Mouse (Mus musculus): ENCODE measurements around the gene Gstm5.

The Gstm5 gene

DNA sequence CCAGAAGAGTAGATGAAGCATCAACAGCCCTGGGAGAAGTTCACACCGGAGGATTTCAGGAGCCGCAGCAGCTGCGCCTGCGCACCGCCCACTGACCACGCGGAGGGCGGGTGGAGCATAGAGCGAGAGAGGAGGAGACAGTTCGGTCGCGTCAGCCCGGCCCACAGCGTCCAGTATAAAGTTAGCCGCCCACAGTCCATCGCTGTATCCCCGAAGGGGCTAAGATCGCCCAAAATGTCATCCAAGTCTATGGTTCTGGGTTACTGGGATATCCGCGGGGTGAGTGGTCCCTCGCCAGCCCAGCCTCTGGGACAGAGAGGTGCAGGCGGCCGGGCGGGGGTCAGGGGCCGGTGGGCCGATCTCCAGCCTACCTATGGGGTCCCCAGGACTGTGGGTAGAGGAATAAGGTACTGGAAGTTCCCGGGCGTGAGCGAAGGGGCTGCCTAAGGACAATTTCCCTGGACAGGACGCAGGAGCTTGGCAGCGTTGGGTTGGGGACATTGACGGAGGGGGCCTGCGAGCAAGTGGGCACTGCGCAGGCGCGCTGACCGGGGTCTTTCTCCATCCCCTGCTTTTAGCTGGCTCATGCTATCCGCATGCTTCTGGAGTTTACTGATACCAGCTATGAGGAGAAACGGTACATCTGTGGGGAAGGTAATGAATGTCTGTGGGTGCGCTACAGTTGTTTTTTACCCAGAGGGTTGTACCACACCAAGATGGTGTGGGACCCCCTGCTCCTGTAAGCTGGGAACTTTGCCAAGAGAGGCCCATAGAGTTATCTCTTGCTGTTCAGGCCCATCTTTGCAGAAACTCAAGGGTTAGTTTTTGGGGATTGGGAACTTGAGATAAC lies at the start of gene Gstm5:
TSS of gene Gstm5 (plus strand) at position 102 of the 850 bp plus-strand sequence.
- in situ Hi-C loops (cut with MboI, MseI), result no loop called here

DNA sequence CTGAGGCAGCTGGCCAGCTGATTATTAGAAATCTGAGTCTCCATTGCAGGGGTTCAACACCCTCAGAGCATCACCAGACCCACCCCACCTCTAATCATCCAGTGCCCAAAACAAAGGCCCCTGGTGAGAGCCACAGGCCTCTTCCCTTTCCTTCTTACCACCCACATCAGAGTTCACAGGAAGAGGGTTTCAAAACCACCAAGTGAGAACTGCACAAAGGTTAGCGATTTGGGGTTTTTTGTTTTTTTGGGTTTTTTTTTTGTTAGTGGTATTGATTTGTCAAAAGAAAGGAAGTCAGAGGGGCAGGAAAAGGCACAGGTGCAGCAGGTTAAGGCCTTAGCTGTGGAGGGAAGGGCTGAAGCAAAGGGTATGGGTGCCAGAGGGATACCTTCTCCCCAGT lies 49.4 kb upstream of the Gstm5 start:
- in situ Hi-C loops (cut with MboI, MseI), result loop anchor here in 1 of 2 experiments (10.0 kb wide), 1 partner anchor 1549 kb away; no protein-coding TSS in a partner anchor

DNA sequence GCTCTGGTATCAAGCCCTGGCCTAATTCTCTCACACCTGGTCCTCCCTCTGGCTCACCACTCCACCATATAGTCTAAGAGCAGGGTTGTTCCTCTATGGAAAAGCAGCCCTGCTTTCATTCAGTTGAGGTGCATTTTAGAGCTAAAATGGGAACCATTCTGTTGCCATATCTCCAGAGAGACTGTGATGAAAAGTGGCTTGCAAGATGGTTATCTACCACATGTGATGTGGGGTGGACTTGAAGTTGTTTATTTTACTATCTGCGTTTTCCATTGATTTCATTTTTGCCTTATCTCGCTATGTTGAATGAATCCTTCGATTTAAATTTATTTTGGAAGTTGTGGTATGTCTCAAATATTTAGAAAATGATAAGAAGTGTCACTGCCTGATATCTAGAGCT lies 48.8 kb upstream of the Gstm5 start:
- in situ Hi-C loops (cut with MboI, MseI), result loop anchor here in 1 of 2 experiments (10.0 kb wide), 1 partner anchor 1548 kb away; no protein-coding TSS in a partner anchor

DNA sequence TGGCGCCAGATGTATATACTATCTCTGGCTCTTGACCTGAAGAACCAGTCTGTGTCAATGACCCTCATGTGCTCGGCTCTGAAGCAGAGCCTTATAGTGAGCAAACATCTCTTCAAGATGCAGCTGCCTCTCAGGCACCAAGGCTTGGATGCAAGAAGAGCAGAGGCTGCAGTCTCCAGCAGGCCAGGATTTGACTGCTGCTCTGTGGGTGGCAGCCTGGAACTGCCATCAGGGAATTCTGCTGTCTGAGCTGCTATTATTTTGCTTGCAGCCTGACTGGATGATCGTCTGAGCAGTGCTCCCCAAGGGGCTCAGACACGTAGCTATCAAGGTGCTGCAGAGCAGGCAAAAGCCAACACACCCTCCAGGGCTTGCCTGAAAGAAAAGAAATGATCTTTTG lies 47.5 kb upstream of the Gstm5 start:
- in situ Hi-C loops (cut with MboI, MseI), result loop anchor here in 1 of 2 experiments (10.0 kb wide), 1 partner anchor 1547 kb away; no protein-coding TSS in a partner anchor

DNA sequence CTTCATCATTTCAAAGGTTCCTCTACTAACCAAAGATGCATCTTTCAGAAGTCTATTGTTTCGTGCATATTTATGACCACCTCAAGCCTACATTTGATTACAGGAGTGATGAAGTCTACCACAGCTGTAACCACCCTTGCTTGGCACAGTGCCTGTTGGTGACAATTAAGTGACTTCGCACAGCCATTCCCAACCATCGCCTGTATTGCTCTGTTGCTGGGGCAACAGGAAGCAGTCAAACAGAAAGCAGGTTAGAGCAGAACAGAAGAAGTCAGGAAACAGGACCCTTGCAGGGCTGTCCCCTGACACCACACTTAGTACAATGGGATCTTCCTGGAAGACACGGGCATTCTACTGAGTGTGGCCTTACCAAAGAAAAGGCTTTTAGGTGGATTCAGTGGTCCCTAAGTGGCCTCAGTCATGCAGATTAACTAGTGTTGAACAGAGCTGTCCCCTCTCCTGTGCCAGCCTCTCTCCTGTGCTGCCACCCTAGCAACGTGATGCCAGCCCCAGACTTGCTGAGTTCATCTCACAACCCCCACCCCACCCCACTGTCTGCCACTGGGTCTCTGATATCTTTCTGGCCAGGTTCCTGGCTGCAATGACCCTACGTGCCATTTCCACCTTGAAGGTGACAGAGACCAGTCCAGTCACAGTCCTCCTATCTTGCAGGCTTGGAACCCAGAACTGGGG lies 46.5 kb upstream of the Gstm5 start:
- in situ Hi-C loops (cut with MboI, MseI), result loop anchor here in 1 of 2 experiments (10.0 kb wide), 1 partner anchor 1546 kb away; no protein-coding TSS in a partner anchor

DNA sequence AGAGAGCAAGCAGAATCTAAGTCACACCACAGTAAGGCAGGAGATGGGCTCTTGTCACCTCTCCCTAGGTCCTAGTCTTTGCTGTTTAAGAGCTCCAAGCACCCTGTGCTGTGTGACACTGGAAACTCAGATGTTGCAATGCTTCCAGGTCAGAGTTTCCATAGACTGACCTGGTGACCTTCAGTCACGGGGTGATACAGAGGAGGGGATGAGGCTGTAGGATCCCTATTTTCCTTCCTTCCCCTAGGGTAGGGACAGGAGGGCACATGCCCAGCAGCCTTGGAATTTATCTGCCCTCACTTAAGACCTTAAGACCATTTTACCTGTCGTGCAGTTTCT lies 46.0 kb upstream of the Gstm5 start:
- in situ Hi-C loops (cut with MboI, MseI), result loop anchor here in 1 of 2 experiments (10.0 kb wide), 1 partner anchor 1545 kb away; no protein-coding TSS in a partner anchor

DNA sequence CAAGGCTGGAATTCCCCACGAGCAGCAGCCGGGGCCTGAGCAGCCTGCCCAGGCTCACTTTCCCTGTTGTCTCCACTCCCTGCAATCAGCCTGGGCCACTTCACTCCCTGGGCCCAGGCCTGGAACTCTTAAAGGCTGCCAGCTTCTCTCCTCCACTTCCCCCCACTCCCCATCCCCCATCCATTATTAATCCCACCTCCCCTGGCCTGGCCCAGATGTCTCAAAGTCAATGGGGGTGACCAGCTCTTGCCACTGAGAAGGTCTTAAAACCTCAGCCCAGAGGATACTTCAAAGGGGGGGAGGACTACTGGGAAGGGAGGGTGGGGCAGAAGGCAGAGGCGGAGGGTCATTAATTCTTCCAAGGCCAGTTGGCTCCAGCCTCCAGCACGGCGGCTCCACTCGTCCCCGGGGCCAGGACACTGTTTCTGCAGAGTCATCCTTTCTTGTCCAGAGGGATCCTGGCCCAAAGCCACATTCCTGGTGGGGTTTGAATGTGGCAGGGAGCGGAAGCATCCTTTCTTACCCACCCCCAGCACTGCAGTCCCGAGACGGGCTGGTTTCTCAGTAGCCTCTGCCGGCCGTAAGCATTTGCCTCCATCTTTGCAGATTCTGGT lies 45.1 kb upstream of the Gstm5 start:
- in situ Hi-C loops (cut with MboI, MseI), result no loop called here

DNA sequence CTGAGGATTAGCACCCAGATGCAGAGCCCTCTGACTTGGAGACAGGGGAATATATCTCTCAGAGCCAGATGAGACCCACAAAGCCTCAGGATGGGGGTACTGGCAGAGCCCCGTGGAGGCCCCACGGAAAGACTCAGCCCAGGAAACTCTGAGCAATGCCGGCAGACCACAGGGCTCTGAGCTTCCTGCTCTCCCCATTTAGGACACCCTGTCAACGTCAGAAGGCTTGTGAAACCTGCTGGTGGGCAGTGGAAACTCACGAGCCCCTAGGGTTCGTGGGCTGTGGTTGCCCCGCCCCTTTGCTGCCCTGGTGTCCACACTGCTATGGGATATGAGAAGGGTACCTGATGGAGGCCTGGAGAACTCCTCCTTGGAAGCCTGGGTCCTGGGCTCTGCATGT lies 42.8 kb upstream of the Gstm5 start:
- in situ Hi-C loops (cut with MboI, MseI), result no loop called here

DNA sequence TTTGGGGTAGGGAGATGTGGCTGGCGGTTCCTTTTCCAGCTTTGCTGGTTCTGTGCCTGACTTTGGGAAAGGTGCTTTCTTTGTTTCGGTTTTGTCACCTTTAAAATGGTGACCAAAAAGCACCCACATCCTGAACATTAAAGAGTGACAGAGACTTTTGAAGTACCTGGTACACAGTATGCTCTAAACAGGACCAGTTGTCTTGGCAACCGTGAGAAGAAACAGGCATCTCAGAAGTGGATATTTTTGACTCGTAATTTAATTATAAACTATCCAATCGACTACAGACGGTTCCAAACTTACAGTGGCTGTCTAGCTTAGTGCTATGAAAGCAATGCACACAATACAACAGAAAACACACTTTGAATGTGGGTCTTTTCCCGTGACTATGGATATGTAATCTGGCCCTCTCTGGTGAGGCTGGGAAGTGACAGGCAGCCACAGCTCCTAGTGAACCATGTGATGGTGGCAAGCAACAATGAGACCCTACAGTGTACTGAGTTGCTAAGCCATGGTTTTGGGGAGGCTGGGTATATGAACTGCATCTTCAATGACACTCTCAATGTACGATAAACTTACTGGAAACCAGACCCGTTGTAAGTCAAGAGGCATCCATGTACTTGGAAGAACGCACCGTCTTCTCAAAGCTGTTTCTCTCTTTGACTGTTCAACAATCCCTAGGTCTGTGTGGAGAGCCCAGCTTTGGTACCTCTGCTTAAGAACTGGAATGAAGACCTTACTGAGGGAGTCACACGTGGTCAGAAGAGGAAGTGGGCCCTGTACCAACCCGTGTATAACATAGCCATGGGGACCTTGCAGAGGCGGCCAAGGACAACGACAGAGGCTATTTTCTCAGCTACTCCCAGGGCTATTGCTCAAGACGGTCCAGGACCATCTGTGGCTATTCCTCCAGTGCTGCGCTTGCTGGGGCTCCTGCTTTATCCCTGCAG lies 42.1 kb upstream of the Gstm5 start:
- in situ Hi-C loops (cut with MboI, MseI), result no loop called here

DNA sequence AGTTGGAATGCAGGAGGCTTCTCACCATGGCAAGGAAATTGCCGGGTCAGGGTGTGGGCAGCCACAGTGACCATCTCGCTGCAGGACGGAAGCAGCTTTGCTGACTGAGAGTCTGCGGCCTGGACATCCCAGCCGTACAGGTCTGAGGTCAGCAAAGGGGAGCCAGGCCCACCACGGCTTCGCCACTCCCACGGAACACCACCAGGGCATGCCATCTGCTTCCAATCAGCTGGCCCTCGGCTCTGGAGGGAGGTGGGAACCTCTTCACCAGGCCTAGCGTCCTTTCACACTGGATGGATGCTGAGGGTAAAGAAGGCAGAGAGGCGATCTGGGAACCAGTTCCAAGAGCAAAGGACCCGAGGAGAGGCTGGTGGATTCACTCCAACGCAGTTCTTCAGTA lies 40.3 kb upstream of the Gstm5 start:
- in situ Hi-C loops (cut with MboI, MseI), result no loop called here

DNA sequence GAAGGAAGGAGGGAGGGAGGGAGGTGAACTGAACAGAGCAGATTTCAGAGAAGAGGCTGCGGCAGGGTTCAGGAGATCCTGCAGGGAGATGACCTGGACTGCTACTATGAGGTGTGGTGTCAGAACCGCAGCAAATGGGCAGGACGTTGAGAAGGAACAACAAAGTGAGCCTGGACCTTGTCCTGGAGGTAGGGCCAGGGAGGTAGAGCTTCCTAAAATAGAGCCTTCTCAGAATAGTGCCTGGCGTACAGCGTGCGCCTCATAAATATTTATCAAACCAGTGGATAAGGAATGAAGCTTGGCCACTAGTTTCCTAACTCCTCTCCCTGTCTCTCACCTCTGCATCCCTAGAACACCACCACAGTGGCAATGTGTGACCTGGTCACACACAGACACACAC lies 38.0 kb upstream of the Gstm5 start:
- in situ Hi-C loops (cut with MboI, MseI), result no loop called here

DNA sequence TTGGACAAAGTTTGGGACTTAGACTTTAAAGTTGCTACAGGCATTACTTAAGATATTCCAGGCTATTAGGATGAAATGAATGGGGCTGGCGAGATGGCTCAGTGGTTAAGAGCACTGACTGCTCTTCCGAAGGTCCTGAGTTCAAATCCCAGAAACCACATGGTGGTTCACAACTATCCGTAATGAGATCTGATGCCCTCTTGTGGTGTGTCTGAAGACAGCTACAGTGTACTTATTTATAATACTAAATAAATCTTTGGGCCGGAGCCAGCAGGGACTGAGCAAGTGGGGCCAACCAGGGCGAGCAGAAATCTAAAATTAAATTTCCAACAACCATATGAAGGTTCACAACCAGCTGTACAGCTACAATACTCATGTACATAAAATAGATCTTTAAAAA lies 34.1 kb upstream of the Gstm5 start:
- in situ Hi-C loops (cut with MboI, MseI), result loop anchor here (5.0 kb wide), 3 partner anchors 89 to 164 kb away; partner anchors contain the start of gene Ahcyl1 (in 2 of the 2)

DNA sequence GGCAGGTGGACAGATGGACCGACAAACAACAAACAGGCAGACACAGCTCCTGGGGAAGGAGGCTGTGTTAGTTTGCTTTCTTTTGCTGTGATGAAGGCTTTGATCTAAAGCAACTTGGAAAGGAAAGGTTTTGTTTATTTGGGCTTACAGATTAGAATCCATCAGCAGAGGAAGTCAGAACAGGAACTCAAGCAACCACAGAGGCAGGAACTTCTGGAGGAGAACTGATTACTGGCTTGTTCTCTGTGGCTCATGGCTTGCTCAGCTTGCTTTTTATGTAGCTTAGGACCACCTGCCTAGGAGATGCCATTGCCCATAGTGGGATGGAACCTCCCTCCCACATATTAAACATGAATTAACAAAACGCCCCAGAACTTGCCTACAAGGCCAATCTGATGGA lies 33.1 kb upstream of the Gstm5 start:
- in situ Hi-C loops (cut with MboI, MseI), result loop anchor here (5.0 kb wide), 3 partner anchors 90 to 165 kb away; partner anchors contain the start of gene Ahcyl1 (in 2 of the 2)

DNA sequence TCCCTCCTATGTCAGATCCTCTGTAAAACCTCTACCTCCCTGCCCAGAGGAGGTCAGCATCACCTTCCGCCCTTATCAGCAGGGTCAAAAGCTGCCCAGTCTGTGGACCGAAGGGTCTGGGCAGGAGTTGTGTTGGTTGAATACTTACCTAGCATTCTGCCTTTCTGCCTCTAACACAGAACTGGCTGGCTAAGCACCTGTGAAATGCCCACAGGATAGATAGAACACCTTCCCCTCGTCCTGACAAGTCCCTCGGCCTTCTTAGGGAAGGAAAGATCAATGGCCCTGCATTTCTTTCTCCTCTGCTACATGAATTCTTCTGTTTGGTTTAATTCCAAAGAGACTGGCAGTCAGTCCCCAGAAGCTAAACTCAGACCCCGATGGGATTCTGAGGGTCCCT lies 32.1 kb upstream of the Gstm5 start:
- in situ Hi-C loops (cut with MboI, MseI), result loop anchor here (5.0 kb wide), 3 partner anchors 91 to 166 kb away; partner anchors contain the start of gene Ahcyl1 (in 2 of the 2)

DNA sequence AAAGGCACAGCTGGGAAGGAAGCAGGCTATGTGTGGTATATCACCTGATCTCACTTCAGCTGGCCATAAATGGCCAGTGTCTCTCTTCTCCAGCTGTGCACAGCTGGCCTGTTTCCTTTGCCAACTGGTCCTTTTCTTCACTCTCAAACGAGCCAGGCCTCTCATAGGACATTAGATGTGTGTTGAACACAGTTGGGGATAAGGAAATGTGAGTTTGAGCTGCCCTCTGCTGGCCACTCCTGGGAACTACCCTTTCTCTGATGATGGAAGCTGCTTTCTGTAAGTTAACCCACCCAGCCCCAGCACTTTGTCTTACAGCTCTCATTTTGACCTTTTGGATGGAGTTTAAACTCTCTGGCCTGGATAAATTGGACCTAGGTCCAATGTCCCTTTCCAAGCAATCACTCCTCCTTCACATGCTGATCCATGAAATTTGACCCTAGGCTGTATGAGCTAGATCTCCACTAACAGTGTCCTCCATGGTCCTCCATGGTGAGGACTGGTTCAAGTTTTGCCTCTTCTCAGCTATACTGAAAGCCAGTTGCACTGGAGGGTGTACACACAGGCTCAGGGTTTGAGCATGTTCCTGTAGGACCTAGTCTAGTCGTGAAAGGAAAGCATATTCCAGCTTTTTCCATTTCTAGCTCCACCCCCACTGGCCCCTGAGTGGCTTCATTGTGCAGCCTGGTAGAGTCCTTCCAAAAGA lies 31.6 kb upstream of the Gstm5 start:
- in situ Hi-C loops (cut with MboI, MseI), result loop anchor here (5.0 kb wide), 3 partner anchors 92 to 167 kb away; partner anchors contain the start of gene Ahcyl1 (in 2 of the 2)

DNA sequence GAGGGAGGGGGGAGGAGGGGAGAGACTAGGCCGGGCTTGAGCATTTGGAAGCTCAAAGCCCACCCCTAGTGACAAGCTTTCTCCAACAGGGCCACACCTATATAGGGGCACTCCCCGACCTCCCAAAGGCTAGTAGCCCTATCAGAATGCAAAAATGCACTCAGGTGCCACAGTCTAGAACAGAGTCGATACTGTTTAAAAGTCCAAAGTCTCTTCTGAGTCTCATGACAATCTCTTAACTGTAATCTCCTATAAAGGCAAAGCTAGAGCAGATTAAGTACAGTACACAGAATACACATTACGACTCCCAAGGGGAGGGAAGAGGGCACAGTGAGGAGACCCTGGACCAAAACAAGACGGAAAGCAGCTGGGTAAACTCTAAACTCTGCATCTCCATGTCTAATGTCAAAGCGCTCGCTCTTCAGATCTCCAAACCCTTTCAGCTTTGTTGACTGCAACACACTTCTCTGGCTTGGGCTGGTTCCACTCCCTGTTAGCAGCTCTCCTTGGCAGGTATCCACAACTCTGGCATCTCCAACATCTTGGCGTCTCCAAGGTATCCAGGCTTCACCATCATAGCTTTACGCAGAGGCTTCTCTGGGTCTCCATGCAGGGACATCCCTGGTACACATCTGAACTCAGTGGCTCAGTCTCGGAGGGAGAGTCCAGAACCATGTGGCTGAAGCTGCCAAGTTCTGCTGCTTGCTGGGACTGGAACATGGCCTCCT lies 30.1 kb upstream of the Gstm5 start:
- in situ Hi-C loops (cut with MboI, MseI), result no loop called here

DNA sequence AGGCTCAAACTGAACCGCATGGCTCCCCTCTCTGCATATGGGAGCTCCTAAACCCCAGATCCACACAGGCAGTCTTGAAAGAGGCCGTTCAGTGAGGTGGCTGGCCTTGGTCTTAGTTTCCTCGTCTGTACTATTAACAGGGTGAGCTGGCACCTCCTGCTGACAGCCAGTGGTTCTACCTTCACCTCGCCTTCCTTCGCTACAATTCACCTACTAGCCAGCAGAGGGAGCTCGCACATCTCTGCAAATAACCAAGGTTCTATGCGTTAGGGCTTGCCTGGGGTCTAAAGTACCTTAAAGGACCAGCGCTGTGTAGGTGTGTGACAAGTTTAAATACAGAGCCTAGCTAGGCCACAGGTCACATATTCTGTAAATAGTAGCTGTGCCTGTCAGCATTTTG lies 28.5 kb upstream of the Gstm5 start:
- in situ Hi-C loops (cut with MboI, MseI), result no loop called here

DNA sequence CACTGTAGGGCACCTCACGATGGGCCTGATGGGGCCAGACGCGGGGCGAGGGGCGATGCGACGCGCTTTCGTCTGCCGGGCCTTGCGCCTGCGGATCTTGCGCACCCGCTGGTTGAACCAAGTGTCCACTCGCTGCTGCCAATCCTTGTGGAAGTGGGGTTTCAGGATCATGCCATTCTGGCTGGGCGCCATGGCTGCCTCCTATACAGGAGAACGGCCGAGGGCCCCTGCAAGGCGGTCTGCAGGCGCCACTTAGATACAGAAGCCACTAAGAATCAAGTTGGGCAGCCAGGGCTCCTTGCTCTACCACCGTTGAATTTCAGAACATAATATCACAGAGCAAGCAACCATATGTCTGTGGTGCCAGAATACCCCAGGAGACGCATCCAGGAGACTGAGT lies 27.2 kb upstream of the Gstm5 start:
- in situ Hi-C loops (cut with MboI, MseI), result no loop called here

DNA sequence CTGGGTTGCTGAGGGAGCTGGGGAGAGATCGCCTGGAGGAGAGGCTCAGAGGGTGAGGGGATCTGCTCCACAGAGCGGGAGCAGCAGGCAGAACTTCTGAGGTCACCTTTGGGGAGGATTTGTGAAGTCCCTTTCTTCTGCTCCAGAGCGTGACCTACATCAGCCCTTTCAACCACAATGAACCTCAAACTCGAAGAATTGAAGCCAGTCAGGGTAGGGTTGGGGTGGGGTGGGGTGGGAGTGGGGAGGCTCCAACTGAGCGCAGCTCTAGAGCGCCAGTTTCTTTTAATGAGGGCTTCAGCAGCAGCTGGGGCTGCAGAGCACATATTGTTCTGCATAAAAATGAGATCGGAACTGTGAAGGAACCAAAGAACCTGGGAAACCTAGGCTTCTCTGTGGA lies 26.5 kb upstream of the Gstm5 start:
- in situ Hi-C loops (cut with MboI, MseI), result no loop called here
